Mouse (Mus musculus): ENCODE measurements around the gene Rnf4. TPM values are rescaled to one million over a fixed set of nuclear protein-coding genes. Genes with fewer than 3 reads are reported as not detected.

The Rnf4 gene
- polyA plus RNA-seq (2014; fragmentation: Nextera tagmentation; extraction: Ambion mirVana) = 209 and 210 TPM in 2 replicates

DNA sequence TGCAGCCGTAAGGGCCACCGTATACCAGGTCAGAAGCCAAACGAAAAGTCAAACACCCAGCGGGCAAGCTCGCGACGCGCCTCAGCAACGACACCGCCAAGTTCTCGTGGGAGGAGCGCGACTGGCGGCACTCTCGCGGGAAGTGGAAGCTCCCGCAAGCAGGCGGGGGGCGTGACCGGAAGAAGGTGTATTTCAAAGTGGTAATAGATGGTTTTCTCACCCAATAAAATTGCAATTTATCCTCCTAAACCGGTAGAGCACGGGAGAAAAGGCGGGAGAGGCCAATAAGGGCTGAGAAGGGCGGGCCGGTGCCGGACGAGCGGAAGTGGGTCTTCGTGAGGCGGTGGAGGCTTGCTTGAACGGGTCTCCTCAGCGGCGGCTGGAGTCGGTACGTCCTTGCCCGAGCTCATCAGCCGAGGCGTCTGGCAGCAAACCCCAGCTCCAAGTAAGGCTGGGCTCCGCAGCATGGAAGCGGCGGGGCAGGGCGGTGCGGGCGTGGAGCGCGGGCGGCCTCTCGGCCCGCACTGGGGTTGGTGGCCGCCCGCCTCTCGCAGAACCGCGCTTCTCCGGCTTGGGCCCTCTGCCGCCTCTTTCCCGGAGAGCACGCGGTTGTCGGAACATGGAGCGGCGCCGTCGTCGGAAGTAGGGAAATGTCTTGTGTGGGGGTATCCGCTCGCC is at the start of gene Rnf4:
Rnf4 (plus strand) TSS at position 193 of the 678 bp plus-strand sequence.
- Histone ChIP-seq H3K4me2 (ENCODE audit: low read depth, low read length) (peak within 1 kb of the TSS; percentile 73), H3K36me3 (replicated peaks; ENCODE audit: control insufficient read depth, insufficient read depth, low read depth, low read length) (no peaks in the 10 kb centered on the region), H3K27me3 (ENCODE audit: control insufficient read depth, insufficient read depth, low read length) (no peaks in the 10 kb centered on the region), H3K4me3 (ENCODE audit: low read depth, low read length) (peak within 1 kb of the TSS; percentile 98), H3K9ac (replicated peaks; ENCODE audit: low read length) (peak within 1 kb of the TSS; percentile 92), H3K9me3 (replicated peaks; ENCODE audit: control insufficient read depth, low read length) (no peaks in the 10 kb centered on the region), H3K4me1 (ENCODE audit: control insufficient read depth, insufficient read depth, low read length) (no peaks in the 10 kb centered on the region), H3K27ac (replicated peaks; ENCODE audit: low read depth, low read length) (peak within 1 kb of the TSS; percentile 95)
- DNase-seq (ENCODE audit: low spot score) (peak; percentile 99), ATAC-seq (replicated peaks; ENCODE audit: insufficient number of reproducible peaks, low FRiP score, low TSS enrichment, low read depth) (peak; percentile 97)
- under 1% methylated on average over 67 of the region's 67 CpGs for WGBS

DNA sequence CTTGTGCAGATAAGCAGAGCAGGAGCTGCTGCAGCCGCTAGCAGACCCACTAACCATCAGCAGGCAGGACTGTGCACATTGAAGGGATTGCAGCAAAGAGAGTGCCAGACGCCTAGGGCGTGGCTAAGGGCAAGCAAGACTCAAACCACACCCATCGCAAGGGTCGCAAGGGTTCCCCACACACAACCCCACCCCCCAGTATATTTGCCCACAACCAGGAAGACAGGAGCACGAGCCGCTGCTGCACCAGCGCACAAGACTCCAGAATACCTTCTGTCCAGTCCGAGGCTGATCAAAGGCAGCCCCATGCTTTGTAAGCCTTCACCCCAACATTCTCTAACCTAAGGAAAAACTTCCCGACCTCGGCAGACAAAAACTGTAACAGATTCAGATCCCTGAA is 49.6 kb upstream of the Rnf4 start:
- Histone ChIP-seq H3K4me3 (ENCODE audit: low read depth, low read length) (peak overlapping the region; percentile 59), H3K36me3 (replicated peaks; ENCODE audit: control insufficient read depth, insufficient read depth, low read depth, low read length) (no peaks in the 10 kb centered on the region), H3K4me1 (ENCODE audit: control insufficient read depth, insufficient read depth, low read length) (no peaks in the 10 kb centered on the region), H3K4me2 (ENCODE audit: low read depth, low read length) (peak overlapping the region; percentile 95; the same call in 1 of the 2 replicates), H3K27ac (replicated peaks; ENCODE audit: low read depth, low read length) (no peak overlapping the region), H3K9me3 (replicated peaks; ENCODE audit: control insufficient read depth, low read length) (no peaks in the 10 kb centered on the region), H3K9ac (replicated peaks; ENCODE audit: low read length) (no peak overlapping the region), H3K27me3 (ENCODE audit: control insufficient read depth, insufficient read depth, low read length) (peaks cover 39% of the 10 kb centered on the region)
- under 1% methylated on average over 11 of the region's 11 CpGs for WGBS
- no peak for DNase-seq (ENCODE audit: low spot score)
- no peak for ATAC-seq (replicated peaks; ENCODE audit: insufficient number of reproducible peaks, low FRiP score, low TSS enrichment, low read depth)

DNA sequence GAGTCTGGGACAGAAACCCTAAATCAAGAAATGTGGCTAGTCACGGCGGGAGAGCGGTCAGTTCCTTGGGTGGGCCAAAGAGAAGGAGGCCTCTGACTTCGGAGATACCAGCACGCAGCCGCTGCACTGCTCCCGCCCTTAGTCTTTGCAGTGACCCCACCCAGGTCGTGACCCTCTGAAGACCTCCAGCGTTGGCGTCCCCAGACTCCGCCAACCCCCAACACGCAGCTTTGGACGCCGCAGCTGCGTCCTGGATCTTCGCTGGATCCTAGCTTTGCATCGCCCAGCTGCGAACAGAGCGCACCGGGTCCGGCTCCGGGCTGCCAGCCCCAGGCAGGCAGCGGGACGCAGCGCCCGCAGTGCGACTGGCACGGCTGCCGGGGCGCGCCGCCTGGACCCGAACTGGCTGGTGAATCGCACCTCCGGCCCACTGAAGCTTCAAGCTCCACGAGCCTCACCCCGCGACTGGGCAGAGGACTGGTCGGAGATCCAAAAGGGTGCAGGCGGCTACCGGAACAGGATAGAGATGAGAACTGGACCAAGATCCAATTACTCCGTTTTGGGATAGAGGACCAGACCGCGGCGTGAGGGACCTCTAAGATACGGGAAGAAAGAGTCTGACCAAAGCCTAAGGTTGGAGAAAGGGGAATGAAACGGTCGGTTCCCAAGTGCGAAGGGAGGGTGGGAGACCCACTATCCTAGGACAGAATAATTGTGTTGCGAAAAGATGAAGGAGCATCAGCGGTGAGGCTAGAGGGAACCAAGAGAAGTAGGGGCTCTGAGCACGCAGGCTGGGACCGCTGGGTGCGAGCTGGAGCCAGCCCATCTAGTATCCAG is 48.9 kb upstream of the Rnf4 start:
- peak overlapping the region; percentile 95 for H3K4me2 ChIP-seq (ENCODE audit: low read depth, low read length)
- no peaks in the 10 kb centered on the region for H3K36me3 ChIP-seq (replicated peaks; ENCODE audit: control insufficient read depth, insufficient read depth, low read depth, low read length)
- no peaks in the 10 kb centered on the region for H3K4me1 ChIP-seq (ENCODE audit: control insufficient read depth, insufficient read depth, low read length)
- DNase-seq (ENCODE audit: low spot score) (no peak), ATAC-seq (replicated peaks; ENCODE audit: insufficient number of reproducible peaks, low FRiP score, low TSS enrichment, low read depth) (no peak)
- WGBS = 1% methylated on average over 54 of the region's 54 CpGs
- H3K9ac ChIP-seq (replicated peaks; ENCODE audit: low read length) = no peak overlapping the region
- no peak overlapping the region for H3K27ac ChIP-seq (replicated peaks; ENCODE audit: low read depth, low read length)
- no peaks in the 10 kb centered on the region for H3K9me3 ChIP-seq (replicated peaks; ENCODE audit: control insufficient read depth, low read length)
- H3K27me3 ChIP-seq (ENCODE audit: control insufficient read depth, insufficient read depth, low read length) = peaks cover 39% of the 10 kb centered on the region
- peak overlapping the region; percentile 59 for H3K4me3 ChIP-seq (ENCODE audit: low read depth, low read length)

DNA sequence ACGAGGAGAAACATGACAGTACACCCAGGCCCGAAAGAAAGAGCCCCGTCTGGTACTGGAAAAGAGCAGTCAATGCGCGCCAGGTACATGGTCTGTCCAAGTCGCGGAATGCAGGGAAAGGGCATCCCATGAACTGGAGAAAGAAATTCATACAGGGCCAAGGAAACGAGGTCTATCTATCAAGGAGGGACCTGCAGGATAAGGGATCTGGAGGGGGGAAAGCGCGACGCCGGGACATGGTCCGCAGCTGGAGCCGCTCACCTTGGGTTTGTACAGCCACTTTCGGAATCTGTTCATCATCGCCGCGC is 48.3 kb upstream of the Rnf4 start:
- no peaks in the 10 kb centered on the region for H3K36me3 ChIP-seq (replicated peaks; ENCODE audit: control insufficient read depth, insufficient read depth, low read depth, low read length)
- DNase-seq (ENCODE audit: low spot score) (no peak), ATAC-seq (replicated peaks; ENCODE audit: insufficient number of reproducible peaks, low FRiP score, low TSS enrichment, low read depth) (no peak)
- H3K4me1 ChIP-seq (ENCODE audit: control insufficient read depth, insufficient read depth, low read length) = no peaks in the 10 kb centered on the region
- no peaks in the 10 kb centered on the region for H3K9me3 ChIP-seq (replicated peaks; ENCODE audit: control insufficient read depth, low read length)
- peak overlapping the region; percentile 32; the same call in 1 of the 2 replicates for H3K9ac ChIP-seq (replicated peaks; ENCODE audit: low read length)
- H3K27me3 ChIP-seq (ENCODE audit: control insufficient read depth, insufficient read depth, low read length) = peaks cover 39% of the 10 kb centered on the region
- peak overlapping the region; percentile 59 for H3K4me3 ChIP-seq (ENCODE audit: low read depth, low read length)
- H3K27ac ChIP-seq (replicated peaks; ENCODE audit: low read depth, low read length) = no peak overlapping the region
- H3K4me2 ChIP-seq (ENCODE audit: low read depth, low read length) = peak overlapping the region; percentile 95
- 1% methylated on average over 18 of the region's 18 CpGs for WGBS

DNA sequence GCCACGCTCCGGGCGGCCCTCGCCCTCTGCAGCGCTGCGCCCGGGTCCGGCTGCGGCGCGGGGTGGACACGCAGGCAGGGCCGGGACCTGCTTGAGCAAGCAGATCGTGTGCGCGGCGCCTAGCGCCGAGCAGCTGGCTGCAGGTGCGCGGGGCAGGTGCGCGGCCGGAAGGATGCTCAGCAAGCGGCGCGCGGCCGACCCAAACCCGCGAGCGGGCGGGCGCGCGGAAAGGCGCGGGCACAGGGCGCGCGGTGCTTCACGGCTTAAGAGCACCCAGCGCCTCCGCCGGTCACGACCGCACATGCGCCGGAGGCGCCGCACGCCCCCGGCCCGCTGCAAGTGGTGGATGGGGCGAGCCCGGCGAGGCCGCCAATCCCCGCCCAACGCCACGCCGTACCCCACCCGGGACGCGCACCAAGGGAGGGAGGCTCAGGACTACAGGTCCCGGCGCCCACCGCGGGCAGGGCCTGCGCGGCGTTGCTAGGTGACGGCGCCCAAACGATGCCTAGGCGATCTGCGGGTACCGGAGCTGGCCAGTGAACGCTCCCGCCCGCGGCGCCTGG is 47.9 kb upstream of the Rnf4 start, which contains the start of the genes Zfyve28 and Cfap99:
Zfyve28 (minus strand) TSS at position 296 of the 563 bp plus-strand sequence.
Cfap99 (plus strand) TSS at position 447 of the 563 bp plus-strand sequence.
- no peaks in the 10 kb centered on the region for H3K4me1 ChIP-seq (ENCODE audit: control insufficient read depth, insufficient read depth, low read length)
- H3K27ac ChIP-seq (replicated peaks; ENCODE audit: low read depth, low read length) = no peak within 1 kb of the TSS
- no peaks in the 10 kb centered on the region for H3K9me3 ChIP-seq (replicated peaks; ENCODE audit: control insufficient read depth, low read length)
- H3K27me3 ChIP-seq (ENCODE audit: control insufficient read depth, insufficient read depth, low read length) = peaks cover 39% of the 10 kb centered on the region
- peak within 1 kb of the TSS; percentile 95 for H3K4me2 ChIP-seq (ENCODE audit: low read depth, low read length)
- no peaks in the 10 kb centered on the region for H3K36me3 ChIP-seq (replicated peaks; ENCODE audit: control insufficient read depth, insufficient read depth, low read depth, low read length)
- DNase-seq (ENCODE audit: low spot score) (peak; percentile 89), ATAC-seq (replicated peaks; ENCODE audit: insufficient number of reproducible peaks, low FRiP score, low TSS enrichment, low read depth) (peak; percentile 97)
- peak within 1 kb of the TSS; percentile 59 for H3K4me3 ChIP-seq (ENCODE audit: low read depth, low read length)
- peak within 1 kb of the TSS; percentile 32; the same call in 1 of the 2 replicates for H3K9ac ChIP-seq (replicated peaks; ENCODE audit: low read length)
- under 1% methylated on average over 69 of the region's 83 CpGs for WGBS

DNA sequence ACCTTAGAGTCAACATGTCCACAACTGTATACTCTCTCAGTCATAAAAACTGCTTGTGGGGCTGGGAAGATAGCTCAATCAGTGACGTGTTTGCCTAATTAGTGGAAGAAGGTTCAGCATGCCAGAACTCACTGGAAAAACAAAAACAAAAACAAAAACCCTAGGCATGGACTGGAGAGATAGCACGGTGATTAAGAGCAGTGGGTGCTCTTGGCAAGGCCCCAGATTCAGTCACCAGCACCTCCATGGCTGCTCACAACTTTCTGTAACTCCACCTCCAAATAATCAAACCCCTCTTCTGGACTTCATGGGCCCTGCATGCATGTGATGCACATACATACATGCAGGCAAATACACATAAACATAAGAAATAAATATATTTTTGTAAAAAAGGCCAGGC is 46.8 kb upstream of the Rnf4 start:
- WGBS = 63% methylated on average over 2 of the region's 2 CpGs
- DNase-seq (ENCODE audit: low spot score) = no peak
- H3K27ac ChIP-seq (replicated peaks; ENCODE audit: low read depth, low read length) = no peak overlapping the region
- no peaks in the 10 kb centered on the region for H3K36me3 ChIP-seq (replicated peaks; ENCODE audit: control insufficient read depth, insufficient read depth, low read depth, low read length)
- no peak overlapping the region for H3K4me3 ChIP-seq (ENCODE audit: low read depth, low read length)
- no peak overlapping the region for H3K4me2 ChIP-seq (ENCODE audit: low read depth, low read length)
- H3K4me1 ChIP-seq (ENCODE audit: control insufficient read depth, insufficient read depth, low read length) = no peaks in the 10 kb centered on the region
- H3K9me3 ChIP-seq (replicated peaks; ENCODE audit: control insufficient read depth, low read length) = no peaks in the 10 kb centered on the region
- no peak for ATAC-seq (replicated peaks; ENCODE audit: insufficient number of reproducible peaks, low FRiP score, low TSS enrichment, low read depth)
- no peak overlapping the region for H3K9ac ChIP-seq (replicated peaks; ENCODE audit: low read length)
- peaks cover 39% of the 10 kb centered on the region for H3K27me3 ChIP-seq (ENCODE audit: control insufficient read depth, insufficient read depth, low read length)

DNA sequence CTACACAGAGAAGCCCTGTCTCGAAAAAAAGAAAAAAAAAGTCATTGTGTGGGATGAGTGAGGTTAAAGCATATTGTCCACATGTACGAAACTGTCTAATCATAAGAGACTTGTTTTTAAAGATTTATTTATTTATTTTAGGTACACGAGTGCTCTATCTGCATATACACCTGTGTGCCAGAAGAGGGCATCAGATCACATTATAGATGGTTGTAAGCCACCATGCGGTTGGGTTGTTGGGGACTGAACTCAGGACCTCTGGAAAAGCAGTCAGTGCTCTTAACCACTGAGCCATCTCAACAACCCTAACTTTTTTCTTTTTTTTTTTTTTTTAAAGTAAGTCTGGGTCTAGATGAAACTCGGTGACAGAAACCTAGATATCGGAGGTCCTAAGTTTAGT is 42.7 kb upstream of the Rnf4 start:
- Histone ChIP-seq H3K9me3 (replicated peaks; ENCODE audit: control insufficient read depth, low read length) (no peaks in the 10 kb centered on the region), H3K27me3 (ENCODE audit: control insufficient read depth, insufficient read depth, low read length) (peaks cover 8% of the 10 kb centered on the region), H3K36me3 (replicated peaks; ENCODE audit: control insufficient read depth, insufficient read depth, low read depth, low read length) (no peaks in the 10 kb centered on the region), H3K4me3 (ENCODE audit: low read depth, low read length) (no peak overlapping the region), H3K4me2 (ENCODE audit: low read depth, low read length) (no peak overlapping the region), H3K4me1 (ENCODE audit: control insufficient read depth, insufficient read depth, low read length) (no peaks in the 10 kb centered on the region), H3K9ac (replicated peaks; ENCODE audit: low read length) (no peak overlapping the region), H3K27ac (replicated peaks; ENCODE audit: low read depth, low read length) (no peak overlapping the region)
- DNase-seq (ENCODE audit: low spot score) = no peak
- no peak for ATAC-seq (replicated peaks; ENCODE audit: insufficient number of reproducible peaks, low FRiP score, low TSS enrichment, low read depth)
- WGBS = 77% methylated on average over 6 of the region's 6 CpGs
